Mouse (Mus musculus) spleen, adult 2 months (tissue): ENCODE results near the gene Kcnk7.

Experiments
- CTCF ChIP-seq: fragments of 200-500 bp; IDR thresholded peaks from 2 replicates; pipeline ENCODE4 v1.5.1; 2011; ENCODE audit warnings: mild to moderate bottlenecking, inconsistent platforms; ENCODE audit not compliant: insufficient read depth, insufficient read length, insufficient replicate concordance; ENCODE audit errors: extremely low read depth
- POLR2A ChIP-seq: fragments of 200-500 bp; IDR thresholded peaks from 2 replicates; pipeline ENCODE4 v1.6.1; 2011; ENCODE audit warnings: low read depth, low read length, inconsistent platforms

DNA sequence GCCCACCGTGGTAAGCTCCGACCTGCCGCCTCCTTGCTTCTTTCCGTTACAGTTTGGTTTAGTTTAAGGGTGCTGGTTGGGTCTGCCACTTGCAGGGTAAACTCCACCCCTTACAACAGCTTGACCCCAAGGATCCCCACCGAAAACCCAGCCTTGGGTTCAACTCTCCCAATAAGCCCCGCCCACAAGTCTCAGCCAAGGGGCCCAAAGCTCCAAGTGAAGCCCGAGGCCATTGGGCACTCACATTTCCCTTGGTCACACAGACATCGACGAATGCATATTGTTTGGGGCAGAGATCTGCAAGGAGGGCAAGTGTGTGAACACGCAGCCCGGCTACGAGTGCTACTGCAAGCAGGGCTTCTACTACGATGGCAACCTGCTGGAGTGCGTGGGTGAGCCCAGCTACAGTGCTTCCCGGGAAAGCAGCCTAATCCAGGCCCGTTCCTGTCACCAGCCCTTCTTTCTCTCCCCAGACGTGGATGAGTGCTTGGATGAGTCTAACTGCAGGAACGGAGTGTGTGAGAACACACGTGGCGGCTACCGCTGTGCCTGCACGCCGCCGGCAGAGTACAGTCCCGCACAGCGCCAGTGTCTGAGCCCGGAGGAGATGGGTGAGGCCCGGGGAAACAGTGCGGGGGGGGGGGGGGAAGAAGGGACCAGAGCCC, 52.3 kb downstream of the Kcnk7 start:
- TF ChIP-seq POLR2A (no peak), CTCF (no peak)
